Mouse (Mus musculus) liver, adult 2 months (tissue): ENCODE data around the gene Ankrd39.

Experiments
- CTCF ChIP-seq: fragments of 200-500 bp; IDR thresholded peaks from 2 replicates; pipeline ENCODE4 v1.5.1; 2011; ENCODE audit warnings: low read depth, low read length, control low read depth
- POLR2A ChIP-seq: fragments of 200-500 bp; IDR thresholded peaks from 2 replicates; pipeline ENCODE4 v1.6.1; 2011; ENCODE audit warnings: low read length, control low read depth; ENCODE audit not compliant: insufficient read depth; ENCODE audit errors: extremely low read depth

DNA sequence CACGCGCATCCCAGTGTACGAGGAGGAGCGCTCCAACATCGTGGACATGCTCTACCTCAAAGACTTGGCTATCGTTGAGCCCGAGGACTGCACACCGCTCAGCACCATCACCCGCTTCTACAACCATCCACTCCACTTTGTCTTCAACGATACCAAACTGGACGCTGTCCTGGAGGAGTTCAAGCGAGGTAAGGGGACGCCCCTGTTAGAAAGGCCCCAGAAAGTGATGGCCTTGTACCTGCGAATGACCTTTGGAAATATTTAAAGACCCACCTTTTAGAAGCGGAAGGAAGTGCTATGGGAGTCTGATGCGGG is 34.3 kb downstream of the Ankrd39 start:
- no peak for TF ChIP-seq CTCF
- TF ChIP-seq POLR2A, result no peak
